Mouse (Mus musculus) liver, postnatal 0 days (tissue): Measurements from ENCODE around the gene Car10.

Source experiments
- CTCF ChIP-seq: sonication (generic); IDR thresholded peaks from 2 replicates; pipeline ENCODE4 v1.5.1; 2016; ENCODE audit warnings: antibody characterized with exemption, low read depth
- EP300 ChIP-seq: IDR thresholded peaks from 2 replicates; pipeline ENCODE4 v1.6.1; 2016; ENCODE audit warnings: antibody characterized with exemption, low read depth, mild to moderate bottlenecking

- TF ChIP-seq EP300 (no peak), CTCF (no peak)
Observed at GRCm38 (mm10) chr11:93141727-93142126, 43.9 kb downstream of the Car10 start.
